Mouse (Mus musculus) ovary, postnatal 14 days (tissue): ENCODE data around the gene Mis12.

ENCODE experiments used
- DNase-seq: peaks from one replicate; pipeline ENCODE4 v3.0.0; 2022; ENCODE audit warnings: low spot score

The Mis12 gene

GRCm38 (mm10) chr11:71018416-71019200 lies 803 bp upstream of the Mis12 start:
- DNase-seq: no peak

- DNase-seq: no peak
Observed at GRCm38 (mm10) chr11:71028280-71028679, 8.9 kb downstream of the Mis12 start.

- DNase-seq: no peak
Observed at GRCm38 (mm10) chr11:71029403-71030118, 10.2 kb downstream of the Mis12 start.

GRCm38 (mm10) chr11:71032070-71032469 lies 12.7 kb downstream of the Mis12 start:
- no peak for DNase-seq

DNA sequence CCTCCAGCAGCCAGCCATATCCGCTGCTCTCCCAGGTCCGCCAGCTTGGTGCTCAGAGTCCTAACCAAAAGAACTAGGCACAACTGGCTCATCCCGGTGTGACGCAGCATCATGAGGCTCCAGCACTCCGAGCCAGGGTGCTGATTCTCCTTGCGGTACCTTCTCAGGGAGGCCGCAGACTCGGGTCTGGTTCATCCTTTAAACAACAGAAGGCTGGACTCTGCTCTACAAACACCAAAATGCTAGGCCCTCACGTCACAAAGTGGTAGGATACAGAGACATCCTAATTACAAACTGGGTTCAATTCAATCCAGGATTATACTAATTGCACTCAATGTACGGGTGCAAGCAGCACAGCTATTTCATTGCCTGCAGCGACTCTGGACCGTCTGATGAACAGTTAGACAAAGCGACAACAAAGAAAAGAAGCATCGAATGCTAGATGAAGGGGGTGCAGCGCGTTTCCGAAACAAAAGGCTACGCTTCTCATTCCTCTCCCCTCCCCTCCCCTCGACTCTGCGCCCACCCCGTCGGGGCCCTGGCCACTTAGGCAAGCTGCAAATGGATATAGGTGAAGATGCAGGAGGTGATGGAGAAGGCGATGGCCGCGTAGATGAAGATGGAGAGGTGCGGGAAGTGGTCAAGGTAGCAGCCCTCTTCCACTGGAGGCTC lies 13.2 kb downstream of the Mis12 start:
- DNase-seq: no peak

DNA sequence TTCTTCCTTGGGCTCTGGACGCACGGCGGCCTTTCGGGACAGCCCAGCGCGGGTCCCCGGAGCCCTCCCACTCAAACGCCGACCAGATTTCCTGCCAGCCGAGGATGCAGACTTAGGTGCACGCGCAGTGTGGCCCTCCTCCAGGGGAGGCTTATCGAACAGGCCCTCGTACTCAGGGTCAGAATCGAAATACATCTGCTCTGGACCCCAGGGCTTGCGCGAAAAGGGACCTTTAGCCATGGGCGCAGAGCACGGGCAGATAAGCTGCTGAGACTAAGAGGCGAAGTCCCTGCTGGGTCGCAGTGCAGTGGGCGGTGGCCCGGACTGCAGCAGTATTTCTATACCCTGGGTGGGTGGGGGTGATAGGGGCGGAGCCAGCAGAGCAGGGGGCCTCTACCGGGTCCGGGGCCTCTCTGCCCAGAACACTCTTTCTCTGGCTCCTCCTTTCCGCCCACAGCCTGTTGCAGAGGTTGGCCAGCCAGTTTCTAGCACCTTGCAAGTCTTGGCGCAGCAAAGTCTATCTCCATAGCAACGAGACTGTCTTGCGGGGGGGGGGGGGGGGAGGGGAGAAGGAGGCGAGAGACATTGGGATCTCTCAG lies 13.9 kb downstream of the Mis12 start, which contains the start of gene 6330403K07Rik:
6330403K07Rik (minus strand) TSS at position 351 of the 599 bp plus-strand sequence.
- no peak for DNase-seq

- DNase-seq: no peak
Observed at GRCm38 (mm10) chr11:71039526-71040298, 20.3 kb downstream of the Mis12 start.

GRCm38 (mm10) chr11:71052554-71052953 lies 33.1 kb downstream of the Mis12 start:
- no peak for DNase-seq

DNA sequence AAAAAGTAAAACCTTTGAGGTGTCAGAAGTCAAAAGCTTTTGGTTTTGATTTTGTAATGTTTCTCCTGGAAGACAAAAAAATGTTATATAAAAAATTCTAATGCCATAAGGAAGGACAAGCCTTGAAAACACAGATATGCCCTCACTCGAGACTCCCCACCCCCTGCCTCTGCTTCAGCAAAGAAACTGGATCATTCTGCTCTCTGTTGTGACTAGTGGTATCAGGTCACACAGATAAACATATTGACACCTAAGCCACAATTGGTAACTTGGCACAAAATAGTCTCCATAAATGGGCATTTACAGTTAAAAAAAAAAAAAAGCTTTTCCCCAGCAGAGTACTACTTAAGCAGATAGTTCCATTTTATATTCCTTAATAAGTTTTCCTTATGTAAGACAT lies 56.9 kb downstream of the Mis12 start:
- no peak for DNase-seq
